Mouse (Mus musculus): ENCODE measurements around the gene Simc1.

The Simc1 gene

GRCm38 (mm10) chr13:54568380-54568779, 64.8 kb downstream of the Simc1 start:
- POLR2A ChIA-PET: interaction anchor here (0.6 to 6.1 kb wide), 22 partner anchors 9 to 721 kb away, joined by 3 to 40 read pairs (median 4); partner anchors contain the start of genes Higd2a (in 3 of the 4), Nop16 (in 3 of the 4), Rnf44 (in 1 of the 4) and Simc1 (in 1 of the 4)
- CTCF ChIA-PET: interaction anchor here in 2 of 4 experiments (0.5 to 1.4 kb wide), 3 partner anchors 46 to 720 kb away, joined by 3 to 10 read pairs (median 6); no protein-coding TSS in a partner anchor

DNA sequence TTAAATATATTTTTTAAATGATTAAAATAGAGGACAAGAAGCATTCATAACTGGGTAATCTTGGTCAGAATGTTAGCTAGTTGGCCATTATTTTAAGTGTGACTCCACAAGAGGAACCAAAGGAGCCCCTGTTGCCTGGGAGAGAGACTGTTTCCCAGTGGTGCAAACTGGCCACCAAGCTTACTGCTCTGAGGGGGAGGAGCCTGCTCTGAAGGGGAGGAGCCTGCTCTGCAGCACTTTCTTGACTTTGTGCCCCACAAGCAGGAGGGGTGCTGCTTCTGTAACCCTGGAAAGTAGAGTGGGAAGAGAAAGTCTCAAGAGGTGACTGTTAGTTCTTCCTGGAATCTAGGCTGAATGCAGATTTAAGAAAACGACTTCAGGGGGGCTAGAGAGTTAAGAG, 65.7 kb downstream of the Simc1 start:
- ChIA-PET CTCF (interaction anchor here in 1 of 4 experiments (1.0 kb wide), 1 partner anchor 50 kb away, joined by 3 read pairs; no protein-coding TSS in a partner anchor), POLR2A (interaction anchor here (0.6 to 6.1 kb wide), 15 partner anchors 9 to 103 kb away, joined by 3 to 40 read pairs (median 5); partner anchors contain the start of genes Higd2a (in 3 of the 4), Nop16 (in 3 of the 4), Faf2 (in 1 of the 4) and Simc1 (in 1 of the 4))

DNA sequence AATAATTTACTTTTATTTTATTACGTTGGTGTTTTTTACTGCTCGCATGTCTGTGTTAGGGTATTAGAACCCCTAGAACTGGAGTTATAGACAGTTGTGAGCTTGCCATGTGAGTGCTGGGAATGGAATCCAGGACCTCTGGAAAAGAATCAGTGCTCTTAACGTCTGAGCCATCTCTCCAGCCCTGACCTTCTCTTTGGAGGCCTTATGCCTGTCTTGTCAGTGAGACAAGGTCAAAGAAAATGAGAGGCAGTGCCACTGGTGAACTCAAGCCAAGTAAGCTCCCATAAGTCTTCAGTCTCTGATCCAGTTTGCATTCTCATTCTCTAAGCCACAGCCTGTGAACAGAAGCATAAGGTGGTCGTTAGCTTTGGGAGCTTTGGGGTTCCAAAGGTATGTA, 67.2 kb downstream of the Simc1 start:
- ChIA-PET CTCF (no interaction called here), POLR2A (interaction anchor here in 3 of 4 experiments (0.6 to 1.7 kb wide), 7 partner anchors 9 to 56 kb away, joined by 3 to 6 read pairs (median 5); partner anchors contain the start of genes Higd2a (in 2 of the 3) and Nop16 (in 2 of the 3))

GRCm38 (mm10) chr13:54571637-54572036, 68.1 kb downstream of the Simc1 start:
- ChIA-PET POLR2A (interaction anchor here in 3 of 4 experiments (0.7 to 1.7 kb wide), 8 partner anchors 8 to 66 kb away, joined by 3 to 6 read pairs (median 5); partner anchors contain the start of genes Higd2a (in 2 of the 3), Nop16 (in 2 of the 3) and Faf2 (in 1 of the 3)), CTCF (no interaction called here)

- POLR2A ChIA-PET: interaction anchor here in 1 of 4 experiments (1.2 kb wide), 1 partner anchor 17 kb away, joined by 3 read pairs; no protein-coding TSS in a partner anchor
- CTCF ChIA-PET: interaction anchor here in 1 of 4 experiments (0.6 kb wide), 1 partner anchor 1513 kb away, joined by 4 read pairs; no protein-coding TSS in a partner anchor
These were observed 69.0 kb downstream of the Simc1 start for GRCm38 (mm10) chr13:54572621-54573020.

- POLR2A ChIA-PET: interaction anchor here in 3 of 4 experiments (0.6 to 8.8 kb wide), 24 partner anchors 8 to 713 kb away, joined by 3 to 82 read pairs (median 6); partner anchors contain the start of genes 4833439L19Rik (in 3 of the 3), Higd2a (in 3 of the 3), Nop16 (in 3 of the 3) and Cltb (in 1 of the 3)
- CTCF ChIA-PET: interaction anchor here in 3 of 4 experiments (0.5 to 1.5 kb wide), 5 partner anchors 9 to 135 kb away, joined by 3 to 6 read pairs (median 5); partner anchors contain the start of genes 4833439L19Rik (in 1 of the 3), Faf2 (in 1 of the 3), Higd2a (in 1 of the 3) and Nop16 (in 1 of the 3)
These were observed 71.4 kb downstream of the Simc1 start, which contains the start of gene Arl10 for GRCm38 (mm10) chr13:54574854-54575481. TSS of gene Arl10 (plus strand) at chr13:54575015.

- POLR2A ChIA-PET: interaction anchor here in 3 of 4 experiments (0.6 to 8.8 kb wide), 21 partner anchors 8 to 712 kb away, joined by 3 to 82 read pairs (median 6); partner anchors contain the start of genes 4833439L19Rik (in 3 of the 3), Higd2a (in 3 of the 3), Nop16 (in 3 of the 3) and Cltb (in 1 of the 3)
- CTCF ChIA-PET: interaction anchor here in 3 of 4 experiments (0.5 to 1.5 kb wide), 7 partner anchors 10 to 932 kb away, joined by 3 to 6 read pairs (median 3); partner anchors contain the start of genes 4833439L19Rik (in 1 of the 3), Faf2 (in 1 of the 3), Higd2a (in 1 of the 3) and Nop16 (in 1 of the 3)
These were observed 71.9 kb downstream of the Simc1 start for GRCm38 (mm10) chr13:54575489-54575888.

DNA sequence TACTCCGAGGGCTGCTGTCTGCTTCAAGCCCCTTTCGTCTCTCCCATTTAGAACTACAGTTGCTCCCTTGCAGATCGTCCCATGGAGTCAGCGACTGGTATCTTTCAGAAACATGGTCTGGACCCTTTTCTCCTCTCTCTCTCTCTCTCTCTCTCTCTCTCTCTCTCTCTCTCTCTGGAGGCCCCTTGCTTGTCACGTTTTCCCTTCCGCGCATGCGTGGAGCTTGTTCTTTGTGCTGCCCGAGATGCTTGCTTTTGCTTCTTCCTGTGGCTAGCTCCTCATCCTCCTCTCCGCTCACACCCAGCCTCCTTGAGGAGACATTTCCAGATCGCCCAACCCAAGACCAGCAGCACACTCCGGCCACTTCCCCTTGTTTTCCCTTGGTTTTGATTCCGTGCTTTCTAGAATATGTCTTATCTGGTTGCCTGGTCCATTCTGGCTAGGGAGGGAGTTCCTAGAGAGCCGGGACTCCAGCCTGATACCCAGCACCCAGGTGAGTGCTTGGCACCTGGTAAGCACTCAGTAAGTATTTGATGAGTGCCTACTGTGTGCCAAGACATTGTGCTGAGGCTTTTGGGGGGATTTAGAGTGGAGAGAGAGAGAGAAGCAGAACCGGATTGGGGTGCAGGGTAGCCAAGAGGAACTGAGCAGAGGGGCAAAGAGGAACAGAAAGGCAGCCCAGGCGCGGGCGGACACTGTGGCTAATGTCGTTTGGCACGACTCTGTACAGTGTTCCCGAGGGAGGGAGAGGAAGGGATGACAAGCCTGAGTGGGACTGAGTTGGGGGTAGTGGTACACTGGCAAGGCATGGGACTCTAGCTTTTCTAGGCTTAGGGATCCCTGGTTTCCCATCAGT, 74.3 kb downstream of the Simc1 start:
- CTCF ChIA-PET: interaction anchor here in 3 of 4 experiments (0.6 to 0.9 kb wide), 4 partner anchors 12 to 1077 kb away, joined by 5 to 8 read pairs (median 6); partner anchors contain the start of gene 4833439L19Rik (in 1 of the 3)
- POLR2A ChIA-PET: interaction anchor here in 3 of 4 experiments (0.5 to 8.8 kb wide), 16 partner anchors 9 to 212 kb away, joined by 3 to 82 read pairs (median 3); partner anchors contain the start of genes Higd2a (in 3 of the 3), Nop16 (in 3 of the 3) and Thoc3 (in 1 of the 3)

DNA sequence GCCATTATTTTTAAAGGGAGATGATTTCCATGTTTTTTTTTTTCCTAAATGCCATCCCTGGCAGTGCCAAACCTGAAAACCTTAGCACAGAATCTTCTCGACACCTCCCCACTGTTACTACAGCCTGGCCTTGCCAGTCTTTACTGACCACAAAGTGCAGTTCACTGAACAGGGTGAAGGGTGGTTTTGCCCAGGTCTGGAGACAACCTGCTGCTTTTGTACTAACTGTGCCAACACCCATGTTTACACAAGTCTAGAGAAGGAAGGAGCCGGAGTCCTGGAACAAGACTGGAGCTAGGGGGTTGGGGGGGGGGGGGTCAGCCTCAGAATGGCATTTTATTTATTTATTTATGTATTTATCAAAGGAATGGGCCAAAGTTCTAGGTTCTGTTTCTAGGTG, 77.8 kb downstream of the Simc1 start:
- CTCF ChIA-PET: interaction anchor here in 2 of 4 experiments (0.7 to 3.1 kb wide), 2 partner anchors 16 to 18 kb away, joined by 3 to 8 read pairs; partner anchors contain the start of gene 4833439L19Rik (in 1 of the 2)
- POLR2A ChIA-PET: interaction anchor here in 2 of 4 experiments (0.7 to 8.8 kb wide), 6 partner anchors 9 to 133 kb away, joined by 3 to 82 read pairs (median 5); partner anchors contain the start of genes Higd2a (in 2 of the 2) and Nop16 (in 2 of the 2)

DNA sequence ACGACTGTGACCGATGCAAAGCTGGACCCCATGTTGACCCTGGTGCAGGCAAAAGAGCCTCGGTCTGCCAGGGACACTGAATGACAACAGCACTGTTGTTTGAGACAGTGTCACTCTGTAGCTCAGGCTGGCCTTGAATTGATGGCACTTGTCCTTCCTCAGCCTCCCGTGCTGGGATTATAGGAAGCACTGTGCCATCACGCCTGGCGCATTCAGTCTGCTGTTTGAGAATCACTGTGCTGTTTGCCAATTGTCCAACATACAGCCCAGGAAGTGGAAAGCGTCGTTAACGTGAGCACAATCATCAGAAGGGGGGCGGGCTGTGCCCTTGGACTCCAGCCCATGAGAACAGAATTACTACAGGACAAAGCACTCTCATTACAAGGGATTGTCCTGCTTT, 78.5 kb downstream of the Simc1 start:
- POLR2A ChIA-PET: interaction anchor here in 3 of 4 experiments (0.6 to 8.8 kb wide), 8 partner anchors 8 to 135 kb away, joined by 3 to 82 read pairs (median 4); partner anchors contain the start of genes Higd2a (in 2 of the 3), Nop16 (in 2 of the 3) and Faf2 (in 1 of the 3)
- CTCF ChIA-PET: no interaction called here

- POLR2A ChIA-PET: interaction anchor here in 2 of 4 experiments (0.6 to 1.4 kb wide), 5 partner anchors 8 to 1647 kb away, joined by 3 to 4 read pairs (median 4); partner anchors contain the start of genes Arl10 (in 1 of the 2) and Faf2 (in 1 of the 2)
- CTCF ChIA-PET: interaction anchor here in 1 of 4 experiments (0.7 kb wide), 1 partner anchor 39 kb away, joined by 3 read pairs; no protein-coding TSS in a partner anchor
These were observed 79.3 kb downstream of the Simc1 start for GRCm38 (mm10) chr13:54582860-54583259.

DNA sequence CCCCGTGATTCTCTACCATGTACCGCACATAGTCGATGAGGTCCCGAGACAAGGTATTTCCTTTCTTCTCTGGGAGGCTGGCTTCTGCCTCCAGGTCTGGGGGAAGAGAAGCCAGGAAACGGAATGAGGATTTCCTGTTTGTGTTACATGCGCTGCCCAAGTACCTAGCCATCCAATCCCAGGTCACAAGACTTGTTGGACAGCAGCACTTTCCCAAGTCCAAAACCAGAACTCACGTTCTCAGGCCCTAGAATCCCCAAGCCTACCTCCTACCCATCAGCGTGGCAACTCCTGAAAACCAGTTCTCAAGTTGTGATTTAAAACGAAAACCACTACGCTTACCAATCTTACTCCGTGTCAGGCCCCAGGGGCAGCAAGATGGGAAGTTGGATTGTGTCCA, 82.3 kb downstream of the Simc1 start:
- ChIA-PET CTCF (no interaction called here), POLR2A (interaction anchor here in 3 of 4 experiments (0.6 to 2.7 kb wide), 8 partner anchors 10 to 466 kb away, joined by 3 to 11 read pairs (median 4); partner anchors contain the start of genes Arl10 (in 2 of the 3) and Simc1 (in 1 of the 3))

GRCm38 (mm10) chr13:54589414-54589995, 85.9 kb downstream of the Simc1 start:
- POLR2A ChIA-PET: interaction anchor here (0.5 to 5.3 kb wide), 66 partner anchors 11 to 953 kb away, joined by 3 to 82 read pairs (median 5); partner anchors contain the start of genes Arl10 (in 3 of the 4), Cltb (in 3 of the 4), Faf2 (in 2 of the 4) and Simc1 (in 2 of the 4)

DNA sequence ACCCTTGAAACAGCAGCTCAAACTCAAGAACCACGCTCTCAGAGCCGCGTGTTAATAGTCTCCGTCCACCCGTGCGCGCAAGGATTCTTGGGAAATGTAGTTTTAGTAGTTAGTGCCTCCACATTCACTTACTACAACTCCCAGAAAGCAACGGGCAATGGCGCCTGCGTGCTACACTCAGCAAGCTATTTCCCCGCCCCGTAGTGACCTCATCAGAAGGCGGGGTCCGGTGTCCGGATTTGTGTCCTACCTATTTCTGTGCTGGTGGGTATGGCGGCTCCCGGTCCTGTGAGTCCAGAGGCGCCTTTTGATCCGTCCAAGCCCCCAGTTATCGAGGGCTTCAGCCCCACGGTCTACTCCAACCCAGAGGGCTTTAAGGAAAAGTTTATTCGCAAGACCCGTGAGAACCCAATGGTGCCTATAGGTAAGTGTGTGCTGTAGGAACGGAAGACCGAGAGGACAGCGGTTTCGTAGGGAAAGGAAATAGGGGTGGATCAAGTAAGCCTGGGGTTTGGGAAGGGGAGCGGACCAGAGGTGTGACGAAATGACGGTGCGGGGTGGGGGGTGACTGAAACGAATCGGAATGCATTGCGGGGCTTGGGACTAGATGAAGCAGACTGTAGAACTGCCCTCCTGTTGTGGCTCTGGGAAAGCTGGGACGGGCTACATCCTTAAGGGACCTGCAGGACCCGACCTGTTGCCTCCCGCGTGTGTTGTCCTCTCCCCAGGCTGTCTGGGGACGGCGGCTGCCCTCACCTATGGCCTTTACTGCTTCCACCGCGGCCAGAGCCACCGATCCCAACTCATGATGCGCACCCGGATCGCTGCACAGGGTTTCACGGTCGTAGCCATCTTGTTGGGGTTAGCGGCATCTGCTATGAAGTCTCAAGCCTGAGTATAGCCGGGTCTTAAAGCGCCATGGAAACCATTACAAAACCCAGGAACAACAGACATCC, 86.7 kb downstream of the Simc1 start, which contains the start of the genes Nop16 and Higd2a:
Gene Nop16, minus strand, starts transcription at position 95 of the 956 bp plus-strand sequence.
Gene Higd2a, plus strand, starts transcription at position 212 of the 956 bp plus-strand sequence.
- ChIA-PET CTCF (interaction anchor here (0.5 to 1.7 kb wide), 9 partner anchors 10 to 127 kb away, joined by 3 to 7 read pairs (median 3); partner anchors contain the start of genes Faf2 (in 2 of the 4), 4833439L19Rik (in 1 of the 4) and Arl10 (in 1 of the 4)), POLR2A (interaction anchor here (0.5 to 5.3 kb wide), 69 partner anchors 10 to 599 kb away, joined by 3 to 82 read pairs (median 5); partner anchors contain the start of genes Arl10 (in 3 of the 4), Cltb (in 3 of the 4), 4833439L19Rik (in 2 of the 4) and Faf2 (in 2 of the 4))

More at GRCm38 (mm10) chr13:54589414-54589995, 85.9 kb downstream of the Simc1 start:
- CTCF ChIA-PET: interaction anchor here in 3 of 4 experiments (0.7 to 1.7 kb wide), 8 partner anchors 11 to 32 kb away, joined by 3 to 6 read pairs (median 3); partner anchors contain the start of genes Faf2 (in 2 of the 3), 4833439L19Rik (in 1 of the 3) and Arl10 (in 1 of the 3)

All from embryonic stem cell, embryonic (primary cell).